Mouse (Mus musculus) C2C12 (cell line): ENCODE results near the gene Cd96.

ENCODE experiments used
- CEBPB ChIP-seq: IDR thresholded peaks from one replicate; pipeline ENCODE4 v1.6.1; 2011; ENCODE audit warnings: low read depth, mild to moderate bottlenecking, control low read depth, moderate library complexity
- CTCF ChIP-seq: IDR thresholded peaks from one replicate; pipeline ENCODE4 v1.5.1; 2011; ENCODE audit not compliant: control insufficient read depth, insufficient read depth, insufficient read length
- MAX ChIP-seq: IDR thresholded peaks from one replicate; pipeline ENCODE4 v1.6.1; 2011; ENCODE audit warnings: mild to moderate bottlenecking, control low read depth
- MYOG ChIP-seq: IDR thresholded peaks from one replicate; pipeline ENCODE4 v1.6.1; 2011; ENCODE audit not compliant: control insufficient read depth, insufficient read length; ENCODE audit errors: extremely low read depth
- USF1 ChIP-seq: IDR thresholded peaks from one replicate; pipeline ENCODE4 v1.6.1; 2011; ENCODE audit warnings: low read depth, mild to moderate bottlenecking, control low read depth, moderate library complexity

- TF ChIP-seq CTCF (no peak), CEBPB (no peak), MAX (no peak), MYOG (no peak), USF1 (peak; percentile 80)
These were observed 109.2 kb downstream of the Cd96 start for GRCm38 (mm10) chr16:46010906-46011220.
